Mouse (Mus musculus): Measurements from ENCODE around the gene Tubgcp3. TPM values are rescaled to one million over a fixed set of nuclear protein-coding genes. Genes with fewer than 3 reads are reported as not detected.
"Not testable (repeated sequence)": the region's sequence is repeated elsewhere in the genome, so short reads cannot be mapped to it uniquely, and the experiment has no call there.

The Tubgcp3 gene
- 10 to 100 TPM; 33.0 to 35.8 TPM for total RNA-seq (2021)
- long read RNA-seq, experiment 1, transcript Tubgcp3-201 (22 exons, 3,797 nt), result major isoform, 33 of 43 reads
- long read RNA-seq, experiment 1, partial matches to known transcripts, result 2 of 43 reads
- long read RNA-seq, experiment 1, other reads (novel, unspliced or antisense), result 6 of 43 reads
- long read RNA-seq, experiment 2, transcript Tubgcp3-201 (22 exons, 3,797 nt), result major isoform, 29 of 42 reads
- long read RNA-seq, experiment 2, partial matches to known transcripts, result 0 of 42 reads
- long read RNA-seq, experiment 2, other reads (novel, unspliced or antisense), result 13 of 42 reads

- intact Hi-C loops (cut with DNase I), result loop anchor here (5.0 to 10.0 kb wide), 3 partner anchors 35 to 277 kb away; partner anchors contain the start of gene Sox1
- peak; percentile 92 to 94 for DNase-seq (ENCODE audit: low spot score in 2 of 2)
Measured at GRCm38 (mm10) chr8:12672056-12672881, at the start of gene Tubgcp3. Gene Tubgcp3 (minus strand): TSS chr8:12672248.

- intact Hi-C loops (cut with DNase I), result no loop called here
- DNase-seq (ENCODE audit: low spot score in 2 of 2), result no peak
Measured at GRCm38 (mm10) chr8:12719091-12719490, 47.0 kb upstream of the Tubgcp3 start.

GRCm38 (mm10) chr8:12715861-12716585 lies 44.0 kb upstream of the Tubgcp3 start:
- intact Hi-C loops (cut with DNase I), result no loop called here
- DNase-seq (ENCODE audit: low spot score in 2 of 2), result no peak

GRCm38 (mm10) chr8:12711623-12712022 lies 39.6 kb upstream of the Tubgcp3 start:
- intact Hi-C loops (cut with DNase I), result no loop called here
- DNase-seq (ENCODE audit: low spot score in 2 of 2), result no peak

GRCm38 (mm10) chr8:12703597-12703996 lies 31.5 kb upstream of the Tubgcp3 start:
- intact Hi-C loops (cut with DNase I), result no loop called here
- no peak for DNase-seq (ENCODE audit: low spot score in 2 of 2)

DNA sequence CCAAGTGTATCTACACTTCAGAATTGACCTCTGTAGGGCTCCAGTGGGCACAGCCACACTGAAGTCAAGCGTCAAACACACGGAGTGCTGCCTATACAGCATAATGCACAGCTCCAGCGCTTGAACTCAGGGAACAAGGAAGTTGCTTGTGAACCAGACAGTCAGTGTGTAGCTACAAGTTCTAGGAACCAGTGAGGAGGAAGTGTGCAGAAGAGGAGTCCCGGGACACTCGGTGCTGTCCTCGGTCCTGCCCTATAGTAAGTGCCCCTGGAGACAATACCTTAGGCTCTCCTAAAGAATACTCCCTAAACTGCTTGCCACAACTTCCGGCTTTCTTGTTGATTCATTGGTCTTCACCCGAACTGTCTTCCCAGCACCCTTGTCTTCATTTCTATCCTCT lies 30.2 kb upstream of the Tubgcp3 start:
- DNase-seq (ENCODE audit: low spot score in 2 of 2), result no peak
- intact Hi-C loops (cut with DNase I), result no loop called here

- intact Hi-C loops (cut with DNase I), result no loop called here
Measured at GRCm38 (mm10) chr8:12698660-12699277, 26.7 kb upstream of the Tubgcp3 start.

DNA sequence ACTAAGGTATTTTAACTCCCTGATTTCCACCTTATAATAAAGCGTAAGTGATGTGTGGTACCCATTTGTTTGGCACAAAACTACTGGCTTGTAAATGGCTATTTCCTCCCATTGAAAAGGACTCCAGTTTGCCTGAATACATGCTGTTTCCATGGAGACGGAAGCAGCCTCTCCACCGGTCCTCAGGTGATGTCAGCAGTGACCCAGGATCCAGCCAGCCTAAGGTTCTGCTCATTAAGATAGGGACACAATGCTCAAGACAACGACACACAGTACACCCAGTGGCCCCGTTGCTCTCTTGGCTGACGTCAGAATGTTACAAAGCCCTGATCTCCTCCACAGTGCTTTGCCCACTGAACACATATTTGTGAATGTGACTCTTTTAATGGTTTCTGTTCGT lies 16.8 kb upstream of the Tubgcp3 start:
- intact Hi-C loops (cut with DNase I), result no loop called here
- no peak for DNase-seq (ENCODE audit: low spot score in 2 of 2)

More at GRCm38 (mm10) chr8:12698660-12699277, 26.7 kb upstream of the Tubgcp3 start:
- no peak for DNase-seq (ENCODE audit: low spot score in 2 of 2)

DNA sequence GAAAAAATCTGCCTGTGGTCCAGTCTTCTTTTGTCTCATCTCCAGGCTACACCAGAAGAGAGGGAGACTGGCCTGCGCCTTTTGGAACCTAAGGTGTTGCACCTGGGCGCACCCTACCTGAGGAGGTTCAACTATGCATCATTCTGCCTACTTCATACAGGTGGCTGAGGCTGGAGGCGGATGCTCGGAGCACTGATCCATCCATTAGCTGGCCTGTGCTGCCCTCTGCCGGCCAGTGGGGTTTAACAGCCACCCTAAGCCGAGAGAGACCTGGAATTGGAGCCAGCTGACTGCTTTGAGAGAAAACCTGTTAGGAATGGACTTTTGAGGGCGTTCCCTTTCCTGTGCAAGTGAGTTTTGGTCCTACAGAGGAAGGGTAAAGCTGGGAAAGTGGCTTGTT lies 5.5 kb upstream of the Tubgcp3 start:
- peak; percentile 80 to 87 for DNase-seq (ENCODE audit: low spot score in 2 of 2)
- intact Hi-C loops (cut with DNase I), result loop anchor here (10.0 kb wide), 2 partner anchors 137 to 283 kb away; partner anchors contain the start of gene Sox1

GRCm38 (mm10) chr8:12671473-12672055 lies 484 bp downstream of the Tubgcp3 start:
- peak; percentile 11 to 17 for DNase-seq (ENCODE audit: low spot score in 2 of 2)
- intact Hi-C loops (cut with DNase I), result loop anchor here (5.0 to 10.0 kb wide), 3 partner anchors 34 to 277 kb away; partner anchors contain the start of gene Sox1

DNA sequence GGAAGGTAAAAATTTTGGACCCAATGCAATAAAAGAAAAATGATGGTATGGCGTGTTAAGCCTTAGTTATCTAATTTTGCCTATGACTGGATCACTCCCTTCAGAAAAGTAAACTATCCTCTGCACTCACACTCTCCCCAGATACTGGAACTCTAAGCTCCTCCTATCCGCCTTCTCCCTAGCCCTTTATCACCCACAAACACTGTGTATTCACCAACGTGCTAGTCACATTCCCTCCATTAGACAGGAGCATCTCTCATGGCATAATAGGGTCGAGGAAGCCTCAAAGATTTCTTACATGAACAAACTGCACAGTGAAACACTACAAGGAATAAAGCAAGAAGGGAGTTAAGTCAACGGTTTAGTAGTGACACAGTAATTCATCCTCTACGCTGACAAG lies 1.1 kb downstream of the Tubgcp3 start:
- intact Hi-C loops (cut with DNase I), result loop anchor here (5.0 to 10.0 kb wide), 3 partner anchors 34 to 276 kb away; partner anchors contain the start of gene Sox1
- no peak for DNase-seq (ENCODE audit: low spot score in 2 of 2)

DNA sequence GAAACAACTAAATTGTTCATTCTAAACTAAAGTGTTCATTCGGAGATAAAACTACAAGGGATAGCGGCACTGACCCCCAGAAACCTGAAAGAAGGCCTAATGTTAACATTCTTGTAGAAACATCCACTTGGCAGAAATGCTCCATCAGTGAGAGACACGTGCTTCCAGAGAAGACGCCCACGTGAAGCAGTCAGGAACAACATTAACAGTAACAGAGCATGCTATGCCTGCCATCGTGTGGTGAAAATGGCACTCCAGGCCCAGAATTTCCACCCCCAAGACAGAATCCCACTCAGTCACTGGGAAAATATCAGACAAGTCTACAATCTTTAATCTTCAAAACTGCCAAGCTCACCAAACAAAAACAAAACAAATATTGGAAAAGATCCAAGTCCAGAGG lies 3.2 kb downstream of the Tubgcp3 start:
- intact Hi-C loops (cut with DNase I), result no loop called here
- DNase-seq (ENCODE audit: low spot score in 2 of 2), result peak; percentile 63 to 82

DNA sequence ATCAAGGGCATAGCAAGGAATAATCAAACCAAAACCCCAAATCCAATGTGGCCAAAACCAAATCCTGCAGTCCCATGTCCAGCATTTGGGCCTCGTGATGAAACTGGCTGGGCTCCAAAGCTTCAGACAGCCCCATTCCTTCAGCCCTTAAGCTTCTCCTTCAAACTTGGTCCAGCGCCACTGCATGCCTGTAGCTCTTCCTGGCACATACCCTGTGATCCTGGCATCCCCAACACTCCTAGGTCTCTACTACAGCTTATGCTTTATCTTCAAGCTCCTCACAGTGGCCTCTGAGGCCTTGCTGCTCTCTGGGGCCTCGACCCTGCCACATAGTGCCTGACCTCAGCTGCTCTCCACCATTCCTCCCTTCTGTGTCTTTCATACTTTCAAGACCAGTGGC lies 5.5 kb downstream of the Tubgcp3 start:
- DNase-seq (ENCODE audit: low spot score in 2 of 2); intact Hi-C loops (cut with DNase I): not testable (repeated sequence)

DNA sequence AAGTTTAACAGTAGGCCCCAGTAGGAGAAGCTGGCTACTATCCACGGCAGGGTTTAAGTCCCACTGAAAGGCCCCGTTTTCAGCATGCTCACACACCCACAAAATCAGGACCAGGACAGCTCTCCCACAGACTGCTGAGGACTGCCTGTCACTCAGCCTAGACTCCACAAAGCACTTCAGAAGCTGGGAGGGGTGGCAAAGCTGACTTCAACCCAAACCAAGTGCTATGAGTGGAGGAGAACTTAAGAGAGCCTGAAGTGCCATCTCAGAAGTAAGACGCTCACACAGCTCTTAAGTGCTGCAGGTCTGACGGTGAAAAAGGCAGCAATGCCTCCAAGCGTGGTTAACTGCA lies 9.0 kb downstream of the Tubgcp3 start:
- intact Hi-C loops (cut with DNase I), result no loop called here
- no peak for DNase-seq (ENCODE audit: low spot score in 2 of 2)

- DNase-seq (ENCODE audit: low spot score in 2 of 2), result no peak
- intact Hi-C loops (cut with DNase I), result no loop called here
Measured at GRCm38 (mm10) chr8:12662375-12663104, 9.5 kb downstream of the Tubgcp3 start.

- intact Hi-C loops (cut with DNase I), result no loop called here
- no peak for DNase-seq (ENCODE audit: low spot score in 2 of 2)
Measured at GRCm38 (mm10) chr8:12657411-12657810, 14.6 kb downstream of the Tubgcp3 start.

DNA sequence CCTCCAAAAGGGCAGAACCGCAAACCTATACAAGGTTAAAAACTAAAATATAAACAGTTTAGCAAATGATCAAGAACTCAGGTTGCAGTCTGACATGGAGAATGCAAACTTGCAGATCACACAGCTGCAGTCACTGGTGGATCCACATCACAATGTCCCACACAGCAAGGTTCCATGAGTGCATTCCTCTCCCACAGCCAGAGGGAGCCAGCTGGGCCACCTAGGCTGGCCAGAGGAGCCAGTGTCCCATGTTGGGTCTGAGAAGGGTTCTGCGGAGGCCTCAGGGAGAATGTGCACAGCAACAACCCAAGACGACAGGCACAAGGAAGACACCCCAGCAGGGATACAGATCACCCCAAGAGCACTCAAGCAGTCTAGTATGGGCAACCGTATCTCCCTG lies 20.8 kb downstream of the Tubgcp3 start:
- intact Hi-C loops (cut with DNase I), result no loop called here
- DNase-seq (ENCODE audit: low spot score in 2 of 2), result no peak

- intact Hi-C loops (cut with DNase I), result no loop called here
- DNase-seq (ENCODE audit: low spot score in 2 of 2), result no peak
Measured at GRCm38 (mm10) chr8:12650495-12650894, 21.6 kb downstream of the Tubgcp3 start.
